Mouse (Mus musculus) erythroblast, embryonic 14.5 days (primary cell): ENCODE results near the gene Lamp1.

Experiments used
- GATA1 ChIP-seq: IDR thresholded peaks from 2 replicates; pipeline ENCODE4 v1.6.1; 2012; ENCODE audit warnings: low read length, inconsistent platforms, mixed read lengths
- TAL1 ChIP-seq: IDR thresholded peaks from 3 replicates; pipeline ENCODE4 v1.6.1; 2012; ENCODE audit warnings: low read length, inconsistent platforms, mixed read lengths

DNA sequence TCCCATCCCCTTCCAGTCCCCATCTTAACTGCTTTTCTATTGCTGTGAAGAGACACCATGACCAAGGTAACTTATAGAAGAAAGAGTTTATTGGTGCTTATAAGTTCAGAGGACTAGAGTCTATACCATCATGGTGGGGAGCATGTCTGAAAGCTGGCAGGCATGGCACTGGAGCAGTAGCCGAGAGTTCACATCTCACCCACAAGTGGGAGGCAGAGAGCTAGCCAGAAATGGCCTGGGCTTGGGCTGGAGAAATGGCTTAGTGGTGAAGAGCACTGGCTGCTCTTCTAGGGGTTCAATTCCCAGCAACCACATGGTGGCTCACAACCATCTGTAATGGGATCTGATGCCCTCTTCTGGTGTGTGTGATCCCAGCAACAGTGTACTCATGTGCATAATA, 44.5 kb downstream of the Lamp1 start:
- TF ChIP-seq GATA1 = no peak
- TF ChIP-seq TAL1 = no peak
